Mouse (Mus musculus): Measurements from ENCODE around the gene Cdk5. TPM values are rescaled to one million over a fixed set of nuclear protein-coding genes. Genes with fewer than 3 reads are reported as not detected.
A peak's percentile ranks its signal among the peaks of the same experiment; 100 is the strongest.
"Not testable (repeated sequence)": the region's sequence is repeated elsewhere in the genome, so short reads cannot be mapped to it uniquely, and the experiment has no call there.

Gene Cdk5
- total RNA-seq, 4 experiments from 2014 or later = 17.3 to 23.7 (median 19.1) TPM

GRCm38 (mm10) chr5:24400362-24400761 lies 23.0 kb downstream of the Cdk5 start:
- DNase-seq (ENCODE audit: low spot score) = no peak

- no peak for DNase-seq (ENCODE audit: low spot score)
Measured at GRCm38 (mm10) chr5:24399686-24400085, 23.6 kb downstream of the Cdk5 start.

GRCm38 (mm10) chr5:24396254-24396653 lies 27.1 kb downstream of the Cdk5 start:
- not testable (repeated sequence) for DNase-seq (ENCODE audit: low spot score)

GRCm38 (mm10) chr5:24394165-24394894 lies 29.0 kb downstream of the Cdk5 start:
- peak; percentile 98 for DNase-seq (ENCODE audit: low spot score)

- DNase-seq (ENCODE audit: low spot score) = peak; percentile 91
Measured at GRCm38 (mm10) chr5:24393392-24393997, 29.8 kb downstream of the Cdk5 start, which contains the start of gene Abcb8. Abcb8 (plus strand) TSS chr5:24393663.

GRCm38 (mm10) chr5:24392724-24393123 lies 30.6 kb downstream of the Cdk5 start:
- no peak for DNase-seq (ENCODE audit: low spot score)

- no peak for DNase-seq (ENCODE audit: low spot score)
Measured at GRCm38 (mm10) chr5:24391864-24392263, 31.5 kb downstream of the Cdk5 start, which contains the start of gene Atg9b. Atg9b (minus strand) TSS chr5:24392143.

- no peak for DNase-seq (ENCODE audit: low spot score)
Measured at GRCm38 (mm10) chr5:24389658-24390020, 33.7 kb downstream of the Cdk5 start.

GRCm38 (mm10) chr5:24389011-24389657 lies 34.2 kb downstream of the Cdk5 start:
- DNase-seq (ENCODE audit: low spot score) = no peak

GRCm38 (mm10) chr5:24388246-24388915 lies 34.9 kb downstream of the Cdk5 start:
- DNase-seq (ENCODE audit: low spot score) = no peak

GRCm38 (mm10) chr5:24387264-24388241 lies 35.8 kb downstream of the Cdk5 start:
- DNase-seq (ENCODE audit: low spot score) = no peak

GRCm38 (mm10) chr5:24385887-24386550 lies 37.3 kb downstream of the Cdk5 start:
- DNase-seq (ENCODE audit: low spot score) = no peak

GRCm38 (mm10) chr5:24385374-24385773 lies 38.0 kb downstream of the Cdk5 start:
- DNase-seq (ENCODE audit: low spot score) = no peak

GRCm38 (mm10) chr5:24384407-24384806 lies 38.9 kb downstream of the Cdk5 start:
- DNase-seq (ENCODE audit: low spot score) = peak; percentile 82

- DNase-seq (ENCODE audit: low spot score) = peak; percentile 87
Measured at GRCm38 (mm10) chr5:24383026-24383859, 40.1 kb downstream of the Cdk5 start.

GRCm38 (mm10) chr5:24381988-24382387 lies 41.3 kb downstream of the Cdk5 start:
- DNase-seq (ENCODE audit: low spot score) = no peak

- no peak for DNase-seq (ENCODE audit: low spot score)
Measured at GRCm38 (mm10) chr5:24381486-24381885, 41.8 kb downstream of the Cdk5 start.

- no peak for DNase-seq (ENCODE audit: low spot score)
Measured at GRCm38 (mm10) chr5:24380499-24380898, 42.8 kb downstream of the Cdk5 start.

- DNase-seq (ENCODE audit: low spot score) = no peak
Measured at GRCm38 (mm10) chr5:24379501-24379900, 43.8 kb downstream of the Cdk5 start.
